Mouse (Mus musculus): ENCODE results near the gene Dop1b.
"Not testable (repeated sequence)": the region's sequence is repeated elsewhere in the genome, so short reads cannot be mapped to it uniquely, and the experiment has no call there.

The Dop1b gene

GRCm38 (mm10) chr16:93795391-93795790 is 83.7 kb downstream of the Dop1b start:
- no peak for DNase-seq (ENCODE audit: low read depth, low spot score)

GRCm38 (mm10) chr16:93797021-93797840 is 85.5 kb downstream of the Dop1b start:
- no peak for DNase-seq (ENCODE audit: low read depth, low spot score)

GRCm38 (mm10) chr16:93797841-93798492 is 86.3 kb downstream of the Dop1b start:
- DNase-seq (ENCODE audit: low read depth, low spot score) = no peak

- DNase-seq (ENCODE audit: low read depth, low spot score) = no peak
Measured at GRCm38 (mm10) chr16:93798623-93799022, 86.9 kb downstream of the Dop1b start.

- no peak for DNase-seq (ENCODE audit: low read depth, low spot score)
Measured at GRCm38 (mm10) chr16:93799071-93799470, 87.4 kb downstream of the Dop1b start.

GRCm38 (mm10) chr16:93799936-93800335 is 88.2 kb downstream of the Dop1b start:
- DNase-seq (ENCODE audit: low read depth, low spot score) = no peak

- no peak for DNase-seq (ENCODE audit: low read depth, low spot score)
Measured at GRCm38 (mm10) chr16:93807167-93807566, 95.5 kb downstream of the Dop1b start.

GRCm38 (mm10) chr16:93807961-93808554 is 96.4 kb downstream of the Dop1b start:
- peak; percentile 53 for DNase-seq (ENCODE audit: low read depth, low spot score)

- no peak for DNase-seq (ENCODE audit: low read depth, low spot score)
Measured at GRCm38 (mm10) chr16:93815856-93816736, 104.4 kb downstream of the Dop1b start.

GRCm38 (mm10) chr16:93816861-93817260 is 105.2 kb downstream of the Dop1b start:
- DNase-seq (ENCODE audit: low read depth, low spot score) = no peak

- DNase-seq (ENCODE audit: low read depth, low spot score) = no peak
Measured at GRCm38 (mm10) chr16:93817371-93817770, 105.7 kb downstream of the Dop1b start.

GRCm38 (mm10) chr16:93818691-93819324 is 107.1 kb downstream of the Dop1b start:
- no peak for DNase-seq (ENCODE audit: low read depth, low spot score)

GRCm38 (mm10) chr16:93819325-93819696 is 107.6 kb downstream of the Dop1b start:
- no peak for DNase-seq (ENCODE audit: low read depth, low spot score)

GRCm38 (mm10) chr16:93820040-93820439 is 108.3 kb downstream of the Dop1b start:
- no peak for DNase-seq (ENCODE audit: low read depth, low spot score)

- DNase-seq (ENCODE audit: low read depth, low spot score) = no peak
Measured at GRCm38 (mm10) chr16:93821706-93822105, 110.0 kb downstream of the Dop1b start.

- not testable (repeated sequence) for DNase-seq (ENCODE audit: low read depth, low spot score)
Measured at GRCm38 (mm10) chr16:93822433-93823225, 110.9 kb downstream of the Dop1b start.

GRCm38 (mm10) chr16:93824799-93825198 is 113.1 kb downstream of the Dop1b start:
- DNase-seq (ENCODE audit: low read depth, low spot score) = no peak

GRCm38 (mm10) chr16:93825463-93825862 is 113.8 kb downstream of the Dop1b start:
- no peak for DNase-seq (ENCODE audit: low read depth, low spot score)

- no peak for DNase-seq (ENCODE audit: low read depth, low spot score)
Measured at GRCm38 (mm10) chr16:93826054-93826453, 114.3 kb downstream of the Dop1b start.

GRCm38 (mm10) chr16:93826478-93826877 is 114.8 kb downstream of the Dop1b start:
- not testable (repeated sequence) for DNase-seq (ENCODE audit: low read depth, low spot score)

All from forelimb bud, embryonic 11.5 days (tissue).